Mouse (Mus musculus): ENCODE data around the gene Kmt5b.

GRCm38 (mm10) chr19:3774159-3774558 lies 6.9 kb downstream of the Kmt5b start:
- peak; percentile 54 for TF ChIP-seq CTCF (IDR thresholded peaks at IDR 0.05; ENCODE audit: low read depth)
- TF ChIP-seq EP300 (IDR thresholded peaks at IDR 0.05; ENCODE audit: low read depth) = no peak

Data from liver, postnatal 0 days (tissue).